Mouse (Mus musculus): ENCODE results near the gene Dpy19l3. TPM values are rescaled to one million over a fixed set of nuclear protein-coding genes. Genes with fewer than 3 reads are reported as not detected.

Dpy19l3 gene
- total RNA-seq, 2 experiments from 2014 or later: 15.2 to 24.5 TPM

GRCm38 (mm10) chr7:35647101-35647698, 107.1 kb downstream of the Dpy19l3 start, which contains the start of gene Pdcd5:
Pdcd5 (minus strand) TSS chr7:35647521.
- peak; percentile 89 for ATAC-seq (replicated peaks; ENCODE audit: poor library complexity)

GRCm38 (mm10) chr7:35646317-35647081, 107.8 kb downstream of the Dpy19l3 start:
- ATAC-seq (replicated peaks; ENCODE audit: poor library complexity): peak; percentile 32

- ATAC-seq (replicated peaks; ENCODE audit: poor library complexity): no peak
Measured at GRCm38 (mm10) chr7:35640072-35640471, 114.2 kb downstream of the Dpy19l3 start.

GRCm38 (mm10) chr7:35636874-35637273, 117.4 kb downstream of the Dpy19l3 start:
- no peak for ATAC-seq (replicated peaks; ENCODE audit: poor library complexity)

- ATAC-seq (replicated peaks; ENCODE audit: poor library complexity): peak; percentile 76
Measured at GRCm38 (mm10) chr7:35636229-35636628, 118.0 kb downstream of the Dpy19l3 start.

Other genes with a start within 250 kb of the Dpy19l3 start
- gene Tdrd12, start 216.7 kb downstream of the Dpy19l3 start, total RNA-seq (2015): 0.20 and 0.49 TPM in 2 replicates
- gene Tdrd12, start 216.7 kb downstream of the Dpy19l3 start, total RNA-seq (2017): 0.68 TPM in 1 of 2 replicates, not detected in the other
- 120 and 124 TPM in 2 replicates for gene Nudt19, start 198.2 kb downstream of the Dpy19l3 start, total RNA-seq (2015)
- 41.1 and 61.3 TPM in 2 replicates for gene Nudt19, start 198.2 kb downstream of the Dpy19l3 start, total RNA-seq (2017)
- gene Rgs9bp, start 168.9 kb downstream of the Dpy19l3 start, total RNA-seq (2015): 0.93 and 1.2 TPM in 2 replicates
- 0.92 and 1.0 TPM in 2 replicates for gene Rgs9bp, start 168.9 kb downstream of the Dpy19l3 start, total RNA-seq (2017)
- gene Ankrd27, start 168.2 kb downstream of the Dpy19l3 start, total RNA-seq (2015): 37.5 and 44.2 TPM in 2 replicates
- 55.8 and 57.1 TPM in 2 replicates for gene Ankrd27, start 168.2 kb downstream of the Dpy19l3 start, total RNA-seq (2017)
- gene Pdcd5, start 106.9 kb downstream of the Dpy19l3 start, total RNA-seq (2015): 133 and 147 TPM in 2 replicates
- gene Pdcd5, start 106.9 kb downstream of the Dpy19l3 start, total RNA-seq (2017): 68.4 and 77.5 TPM in 2 replicates
- 10.2 and 11.2 TPM in 2 replicates for gene Zfp507, start 48.5 kb upstream of the Dpy19l3 start, total RNA-seq (2015)
- gene Zfp507, start 48.5 kb upstream of the Dpy19l3 start, total RNA-seq (2017): 11.2 and 13.1 TPM in 2 replicates

All from megakaryocyte progenitor cell, adult 5-6 weeks (primary cell).